Mouse (Mus musculus) heart, postnatal 0 days (tissue): ENCODE data around the gene Dchs1. TPM values are rescaled to one million over a fixed set of nuclear protein-coding genes. Genes with fewer than 3 reads are reported as not detected.
"Not testable (repeated sequence)": the region's sequence is repeated elsewhere in the genome, so short reads cannot be mapped to it uniquely, and the experiment has no call there.

Source experiments
- ATAC-seq: fragments of 200-750 bp; cut with Nextera tagmentation; 2 replicates; pipeline ENCODE4 v1.8.0; 2017; ENCODE audit warnings: low read depth, moderate number of reproducible peaks, moderate library complexity; ENCODE audit not compliant: insufficient read depth
- DNase-seq: peaks from one replicate; pipeline ENCODE4 v3.0.0-alpha.2; 2016; ENCODE audit warnings: low spot score
- H3K27ac ChIP-seq: fragments of 300-500 bp; sonication (generic); 2 replicates; pipeline ENCODE4 v1.5.1; 2014; ENCODE audit warnings: low read depth, mild to moderate bottlenecking
- H3K27me3 ChIP-seq: fragments of 300-500 bp; sonication (generic); 2 replicates; pipeline ENCODE4 v1.6.1; 2014; ENCODE audit warnings: low read length, mixed read lengths; ENCODE audit not compliant: control insufficient read depth, insufficient read depth
- H3K36me3 ChIP-seq: fragments of 300-500 bp; sonication (generic); replicated peaks from 2 replicates; pipeline ENCODE4 v1.6.1; 2014; ENCODE audit warnings: low read length, mixed read lengths; ENCODE audit not compliant: control insufficient read depth, insufficient read depth
- H3K4me1 ChIP-seq: fragments of 300-500 bp; sonication (generic); 2 replicates; pipeline ENCODE4 v1.6.1; 2014; ENCODE audit warnings: antibody characterized with exemption; ENCODE audit not compliant: control insufficient read depth, insufficient read depth
- H3K4me2 ChIP-seq: fragments of 300-500 bp; sonication (generic); 2 replicates; pipeline ENCODE4 v1.6.1; 2014; ENCODE audit warnings: low read depth, mild to moderate bottlenecking, low read length, moderate library complexity
- H3K4me3 ChIP-seq: fragments of 300-500 bp; sonication (generic); 2 replicates; pipeline ENCODE4 v1.5.1; 2014; ENCODE audit warnings: low read depth, low read length
- H3K9ac ChIP-seq: fragments of 300-500 bp; sonication (generic); replicated peaks from 2 replicates; pipeline ENCODE4 v1.6.1; 2014; ENCODE audit warnings: low read depth, low read length, mixed read lengths
- H3K9me3 ChIP-seq: fragments of 300-500 bp; sonication (generic); replicated peaks from 2 replicates; pipeline ENCODE4 v1.6.1; 2016; ENCODE audit warnings: low read length; ENCODE audit not compliant: control insufficient read depth
- CTCF ChIP-seq: IDR thresholded peaks from 2 replicates; pipeline ENCODE4 v1.5.1; 2016; ENCODE audit warnings: antibody characterized with exemption, control low read depth, low read depth
- EP300 ChIP-seq: IDR thresholded peaks from 2 replicates; pipeline ENCODE4 v1.6.1; 2016; ENCODE audit warnings: antibody characterized with exemption, low read depth
- WGBS: fragments of 180-500 bp; shearing (Covaris S2); extraction: QIAGEN DNeasy Blood & Tissue Kit; methylation state at CpG from one replicate; pipeline ENCODE4 v1.1.7; 2014; 5-methylcytosine and 5-hydroxymethylcytosine counted together
- polyA plus RNA-seq: library from polyadenylated mRNA; unstranded; fragments of >200 nt; fragmentation: Nextera tagmentation; extraction: Ambion mirVana; gene quantifications from 2 replicates; pipeline ENCODE4 v1.2.1, GENCODE M21; 2015
- total RNA-seq: library from RNA; depleted of rRNA; stranded (reverse); fragments of >200 nt; gene quantifications from 2 replicates; pipeline ENCODE4 v1.2.3, GENCODE M21; 2014; ENCODE audit warnings: low replicate concordance

The Dchs1 gene
- total and polyA plus RNA-seq, 2 experiments from 2014 or later: 2.1 to 19.3 TPM

GRCm38 (mm10) chr7:105737648-105738047 lies 49.8 kb downstream of the Dchs1 start:
- DNase-seq (peak; percentile 18), ATAC-seq (no peak)
- Histone ChIP-seq H3K27me3 (no peaks in the 10 kb centered on the region), H3K4me2 (peak overlapping the region; percentile 97), H3K27ac (peak overlapping the region; percentile 91), H3K4me3 (peak overlapping the region; percentile 73), H3K36me3 (peaks cover 55% of the 10 kb centered on the region), H3K9ac (peak overlapping the region; percentile 93), H3K9me3 (no peaks in the 10 kb centered on the region), H3K4me1 (peaks cover 24% of the 10 kb centered on the region)
- 4% methylated on average over 3 of the region's 3 CpGs for WGBS
- no peak for TF ChIP-seq CTCF
- TF ChIP-seq EP300: no peak

- Histone ChIP-seq H3K27ac (peak within 1 kb of the TSS; percentile 91), H3K4me1 (peaks cover 24% of the 10 kb centered on the region), H3K4me3 (peak within 1 kb of the TSS; percentile 73), H3K36me3 (peaks cover 55% of the 10 kb centered on the region), H3K9me3 (no peaks in the 10 kb centered on the region), H3K9ac (peak within 1 kb of the TSS; percentile 93), H3K4me2 (peak within 1 kb of the TSS; percentile 97), H3K27me3 (no peaks in the 10 kb centered on the region)
- 0% methylated on average over 30 of the region's 30 CpGs for WGBS
- no peak; the same call in 1 of the 2 replicates for ATAC-seq
- DNase-seq: peak; percentile 31
- TF ChIP-seq CTCF (no peak), EP300 (no peak)
Observed at GRCm38 (mm10) chr7:105736911-105737521, 50.4 kb downstream of the Dchs1 start, which contains the start of gene Rrp8. Rrp8 (minus strand) TSS chr7:105737385.

GRCm38 (mm10) chr7:105736264-105736901 lies 51.1 kb downstream of the Dchs1 start, which contains the start of gene Ilk:
Ilk (plus strand) TSS chr7:105736592.
- no peaks in the 10 kb centered on the region for H3K27me3 ChIP-seq
- no peaks in the 10 kb centered on the region for H3K9me3 ChIP-seq
- under 1% methylated on average over 46 of the region's 62 CpGs for WGBS
- peak; percentile 95 for DNase-seq
- H3K9ac ChIP-seq: peak within 1 kb of the TSS; percentile 93
- peaks cover 55% of the 10 kb centered on the region for H3K36me3 ChIP-seq
- peak within 1 kb of the TSS; percentile 97 for H3K4me2 ChIP-seq
- H3K4me1 ChIP-seq: peaks cover 24% of the 10 kb centered on the region
- H3K4me3 ChIP-seq: peak within 1 kb of the TSS; percentile 73
- peak; percentile 95 for ATAC-seq
- H3K27ac ChIP-seq: peak within 1 kb of the TSS; percentile 91
- TF ChIP-seq CTCF (no peak), EP300 (no peak)

GRCm38 (mm10) chr7:105735464-105735863 lies 52.0 kb downstream of the Dchs1 start:
- not testable (repeated sequence) for ATAC-seq, H3K9me3 ChIP-seq, H3K27me3 ChIP-seq, DNase-seq
- Histone ChIP-seq H3K4me3 (peak overlapping the region; percentile 73), H3K27ac (peak overlapping the region; percentile 91), H3K36me3 (peaks cover 55% of the 10 kb centered on the region), H3K9ac (peak overlapping the region; percentile 93), H3K4me1 (peaks cover 24% of the 10 kb centered on the region), H3K4me2 (peak overlapping the region; percentile 97)
- 31% methylated on average over 4 of the region's 4 CpGs for WGBS

GRCm38 (mm10) chr7:105734826-105735225 lies 52.6 kb downstream of the Dchs1 start:
- WGBS: 79% methylated on average over 8 of the region's 8 CpGs
- Histone ChIP-seq H3K9me3 (no peaks in the 10 kb centered on the region), H3K27me3 (no peaks in the 10 kb centered on the region), H3K9ac (0 out of 2 replicates have a peak overlapping the region, but pooled peaks have one; percentile 21), H3K4me3 (no peak overlapping the region), H3K4me1 (peaks cover 23% of the 10 kb centered on the region), H3K4me2 (no peak overlapping the region), H3K36me3 (peaks cover 52% of the 10 kb centered on the region), H3K27ac (no peak overlapping the region)
- ATAC-seq (no peak), DNase-seq (no peak)
- no peak for TF ChIP-seq CTCF
- no peak for TF ChIP-seq EP300
